Mouse (Mus musculus) retina, adult 2 months (tissue): ENCODE results near the gene Oas3.

Source experiments
- DNase-seq: peaks from one replicate; pipeline ENCODE4 v3.0.0-alpha.2; 2012; ENCODE audit warnings: low read depth, low spot score

Oas3 gene

GRCm38 (mm10) chr5:120703660-120704059 is 73.8 kb downstream of the Oas3 start:
- no peak for DNase-seq
